Mouse (Mus musculus): ENCODE measurements around the gene Zfp503. TPM values are rescaled to one million over a fixed set of nuclear protein-coding genes. Genes with fewer than 3 reads are reported as not detected.

Gene Zfp503
- polyA plus RNA-seq, 1 experiment from 2014 or later = 46.5 TPM

DNA sequence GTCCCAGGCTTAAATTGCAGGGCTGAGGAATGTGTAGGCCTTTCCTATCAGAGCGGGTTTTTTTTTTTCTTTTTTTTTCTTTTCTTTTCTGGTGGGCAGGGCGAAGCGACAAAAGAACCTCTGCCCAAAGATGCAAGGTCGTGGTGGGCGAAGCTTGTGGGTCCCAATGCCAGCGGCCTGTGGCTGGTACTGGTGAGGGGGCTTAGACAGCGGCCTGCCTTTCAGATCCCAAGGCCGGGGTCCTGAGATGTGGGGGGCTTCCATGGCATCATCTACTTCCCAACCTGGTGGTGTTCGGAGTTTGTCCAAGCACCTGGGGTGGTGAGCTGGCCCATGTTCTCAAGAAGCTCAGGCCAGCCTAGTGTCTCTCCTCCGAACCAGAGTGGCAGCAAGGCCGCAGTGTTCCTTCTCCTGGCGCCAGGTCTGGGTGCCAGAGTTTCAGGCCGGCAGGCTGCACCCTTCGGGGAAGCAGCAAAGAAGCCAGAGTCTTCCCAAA is 7.3 kb downstream of the Zfp503 start:
- ChIA-PET CTCF (interaction anchor here (1.9 kb wide), 1 partner anchor 11 kb away, joined by 8 read pairs; no protein-coding TSS in a partner anchor), POLR2A (interaction anchor here (0.5 to 3.8 kb wide), 5 partner anchors 8 to 1439 kb away, joined by 3 to 28 read pairs (median 4); no protein-coding TSS in a partner anchor)
- DNase-seq (ENCODE audit: low read depth, low spot score) (no peak), ATAC-seq (no peak)
- no peak for TF ChIP-seq CTCF (IDR thresholded peaks at IDR 0.05)
- no peaks in the 10 kb centered on the region for H3K27me3 ChIP-seq
- in situ Hi-C loops (cut with MboI; ENCODE audit: low pct_unique_long_range_greater_than_20kb) = loop anchor here (5.0 to 10.0 kb wide), 4 partner anchors 463 to 903 kb away; no protein-coding TSS in a partner anchor

DNA sequence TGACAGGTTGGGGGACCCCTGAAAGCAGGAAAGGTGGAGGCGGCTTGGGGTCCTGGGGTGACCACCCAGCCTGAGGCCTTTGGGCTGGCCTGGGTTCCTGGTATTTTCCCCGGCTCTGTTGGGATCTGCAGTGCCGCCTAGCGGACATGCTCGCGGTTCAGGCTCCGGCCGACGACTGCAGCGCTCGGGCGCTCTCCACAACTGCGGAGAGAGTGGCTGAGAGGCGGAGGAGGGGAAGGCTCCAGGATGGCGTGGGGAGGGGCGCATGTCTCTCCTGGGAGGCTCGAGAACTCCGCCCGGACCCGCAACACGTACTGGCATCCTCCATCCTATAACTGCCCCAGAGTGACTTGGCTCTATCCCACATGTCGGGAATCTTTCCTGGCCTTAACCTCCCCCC is 7.9 kb downstream of the Zfp503 start:
- POLR2A ChIA-PET = interaction anchor here (0.5 to 3.8 kb wide), 4 partner anchors 9 to 1439 kb away, joined by 3 to 28 read pairs (median 4); no protein-coding TSS in a partner anchor
- no peak for TF ChIP-seq CTCF (IDR thresholded peaks at IDR 0.05)
- CTCF ChIA-PET = no interaction called here
- ATAC-seq (no peak), DNase-seq (ENCODE audit: low read depth, low spot score) (no peak)
- in situ Hi-C loops (cut with MboI; ENCODE audit: low pct_unique_long_range_greater_than_20kb) = loop anchor here (5.0 to 10.0 kb wide), 4 partner anchors 463 to 903 kb away; no protein-coding TSS in a partner anchor
- no peaks in the 10 kb centered on the region for H3K27me3 ChIP-seq

DNA sequence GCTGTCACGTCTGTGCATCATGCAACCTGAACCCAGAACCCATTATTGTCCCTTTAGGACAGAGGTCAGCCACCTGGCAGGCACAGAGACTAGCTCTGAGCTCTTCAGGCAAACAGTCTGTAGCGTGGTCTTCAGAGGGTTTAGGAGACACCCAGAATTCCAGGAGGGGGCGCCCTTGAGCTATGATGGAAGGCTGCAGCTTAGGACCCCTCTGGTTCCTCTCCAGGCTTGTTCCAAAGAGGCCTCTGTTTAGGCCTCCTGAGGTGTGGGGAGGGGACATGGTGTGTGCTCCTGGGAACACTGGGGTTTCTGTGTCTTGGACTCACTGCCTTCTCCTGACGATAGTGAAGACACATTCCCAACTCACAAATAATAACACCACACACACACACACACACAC is 20.4 kb downstream of the Zfp503 start:
- no peaks in the 10 kb centered on the region for H3K27me3 ChIP-seq
- DNase-seq (ENCODE audit: low read depth, low spot score) (no peak), ATAC-seq (no peak)
- CTCF ChIA-PET = interaction anchor here (1.2 to 1.6 kb wide), 2 partner anchors 11 to 17 kb away, joined by 3 to 4 read pairs; no protein-coding TSS in a partner anchor
- TF ChIP-seq CTCF (IDR thresholded peaks at IDR 0.05) = peak; percentile 68
- in situ Hi-C loops (cut with MboI; ENCODE audit: low pct_unique_long_range_greater_than_20kb) = no loop called here
- POLR2A ChIA-PET = no interaction called here

DNA sequence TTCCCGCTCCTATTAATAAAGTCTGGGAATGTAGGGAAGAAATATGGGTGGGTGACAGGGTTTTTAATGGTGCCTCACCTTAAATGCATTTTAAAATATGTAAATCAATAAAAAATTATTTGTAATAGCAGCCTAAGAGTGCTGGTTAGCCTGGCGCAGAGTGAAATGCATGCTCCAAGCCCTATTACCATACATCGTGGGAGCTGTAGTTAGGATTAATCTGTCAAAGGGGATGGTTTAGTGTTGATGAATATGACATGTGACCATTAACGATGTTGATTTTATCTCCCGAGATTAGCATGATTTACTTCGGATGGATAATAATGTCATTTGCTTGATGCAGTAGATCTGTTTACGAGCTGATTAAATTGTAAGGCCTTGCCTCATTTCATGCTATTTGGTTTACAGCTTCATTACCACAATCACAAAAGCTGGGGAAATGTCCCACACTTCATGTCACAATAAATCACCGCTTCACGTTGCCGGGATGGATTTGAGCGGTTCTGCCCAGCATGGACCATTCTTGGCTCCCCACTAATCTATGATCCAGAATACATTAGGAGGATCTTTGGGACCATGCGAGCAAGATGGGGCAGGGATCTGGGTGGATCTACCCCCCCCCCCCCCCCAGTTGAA is 21.9 kb downstream of the Zfp503 start:
- no peak for DNase-seq (ENCODE audit: low read depth, low spot score)
- no peak for TF ChIP-seq CTCF (IDR thresholded peaks at IDR 0.05)
- ChIA-PET CTCF (interaction anchor here (1.3 kb wide), 1 partner anchor 612 kb away, joined by 3 read pairs; no protein-coding TSS in a partner anchor), POLR2A (interaction anchor here (1.1 kb wide), 1 partner anchor 25 kb away, joined by 3 read pairs; no protein-coding TSS in a partner anchor)
- in situ Hi-C loops (cut with MboI; ENCODE audit: low pct_unique_long_range_greater_than_20kb) = no loop called here
- H3K27me3 ChIP-seq = no peaks in the 10 kb centered on the region
- no peak for ATAC-seq

DNA sequence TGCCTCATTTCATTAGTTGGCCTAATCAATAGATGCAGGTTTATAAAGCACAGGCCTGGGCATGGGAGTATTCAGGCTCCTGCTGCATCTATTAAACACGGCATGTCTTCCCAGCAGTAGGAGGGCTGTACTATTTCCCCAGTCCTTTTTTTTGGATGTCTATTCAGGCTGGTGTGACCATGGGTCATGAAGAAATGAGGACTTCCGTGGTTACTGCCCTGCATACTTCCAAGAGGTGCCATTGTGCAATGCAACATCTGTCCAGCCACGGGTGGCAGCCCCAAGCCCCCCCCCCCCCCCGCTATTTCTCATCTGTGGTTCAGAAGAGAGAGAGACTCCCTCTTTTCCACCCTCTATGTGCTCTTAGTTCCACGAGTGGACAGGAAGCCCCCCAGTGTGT is 23.1 kb downstream of the Zfp503 start:
- POLR2A ChIA-PET = no interaction called here
- no peaks in the 10 kb centered on the region for H3K27me3 ChIP-seq
- ATAC-seq (no peak), DNase-seq (ENCODE audit: low read depth, low spot score) (no peak)
- no peak for TF ChIP-seq CTCF (IDR thresholded peaks at IDR 0.05)
- CTCF ChIA-PET = no interaction called here
- in situ Hi-C loops (cut with MboI; ENCODE audit: low pct_unique_long_range_greater_than_20kb) = no loop called here

DNA sequence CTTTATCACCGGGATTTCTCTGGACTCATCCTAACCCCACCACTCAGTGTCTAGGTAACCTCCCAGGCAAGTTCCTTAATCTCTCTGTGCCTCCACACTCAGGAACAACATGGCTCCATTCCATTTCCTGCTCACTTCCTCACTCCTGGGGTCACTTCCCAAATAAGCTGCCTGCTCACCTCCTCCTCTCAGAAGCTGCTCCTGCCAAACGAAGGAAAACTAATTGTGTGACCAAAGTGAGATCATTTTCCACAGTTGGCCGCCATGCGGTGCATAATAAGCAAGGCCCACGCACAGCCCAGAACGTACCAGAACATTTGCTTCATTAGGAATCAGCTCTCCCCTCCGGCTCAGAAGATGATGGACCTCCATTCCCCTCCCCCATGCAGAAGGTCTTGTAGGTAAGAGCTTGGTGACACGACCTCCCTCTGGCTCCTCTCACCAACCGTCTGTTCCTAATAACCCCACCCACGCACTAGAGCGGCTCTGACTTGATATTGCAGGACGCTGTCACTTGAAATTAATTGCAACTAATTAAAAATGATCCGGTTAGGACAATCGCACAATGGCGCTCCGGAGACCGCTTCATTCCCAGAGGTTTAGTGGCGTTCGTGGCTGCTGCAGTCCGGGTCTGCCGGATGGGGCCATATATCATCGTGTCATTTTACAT is 26.9 kb downstream of the Zfp503 start:
- TF ChIP-seq CTCF (IDR thresholded peaks at IDR 0.05) = no peak
- no peak for DNase-seq (ENCODE audit: low read depth, low spot score)
- in situ Hi-C loops (cut with MboI; ENCODE audit: low pct_unique_long_range_greater_than_20kb) = no loop called here
- ChIA-PET POLR2A (interaction anchor here (1.5 kb wide), 1 partner anchor 10 kb away, joined by 3 read pairs; no protein-coding TSS in a partner anchor), CTCF (no interaction called here)
- no peak for ATAC-seq
- no peaks in the 10 kb centered on the region for H3K27me3 ChIP-seq

DNA sequence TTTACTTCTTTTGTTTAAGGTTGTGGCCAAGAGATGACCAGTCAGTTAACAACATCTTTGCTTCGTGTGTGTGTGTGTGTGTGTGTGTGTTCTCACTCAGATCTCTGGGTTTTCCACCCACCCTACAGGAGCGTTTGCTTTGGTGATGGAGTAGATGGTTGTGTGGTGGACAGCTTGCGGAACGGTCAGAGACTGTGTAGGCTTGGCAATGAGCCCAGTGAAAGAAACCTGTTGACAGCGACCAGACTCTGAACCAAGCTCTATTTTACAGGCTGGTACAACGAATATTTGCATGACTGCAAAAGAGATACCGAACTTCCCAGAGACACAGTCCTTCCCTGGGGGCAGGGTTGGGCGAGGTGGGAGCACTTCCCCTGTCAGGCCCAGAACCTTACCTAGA is 30.2 kb downstream of the Zfp503 start:
- CTCF ChIA-PET = no interaction called here
- in situ Hi-C loops (cut with MboI; ENCODE audit: low pct_unique_long_range_greater_than_20kb) = no loop called here
- POLR2A ChIA-PET = no interaction called here
- no peak for TF ChIP-seq CTCF (IDR thresholded peaks at IDR 0.05)
- no peak for ATAC-seq
- DNase-seq (ENCODE audit: low read depth, low spot score) = no peak
- H3K27me3 ChIP-seq = no peaks in the 10 kb centered on the region

DNA sequence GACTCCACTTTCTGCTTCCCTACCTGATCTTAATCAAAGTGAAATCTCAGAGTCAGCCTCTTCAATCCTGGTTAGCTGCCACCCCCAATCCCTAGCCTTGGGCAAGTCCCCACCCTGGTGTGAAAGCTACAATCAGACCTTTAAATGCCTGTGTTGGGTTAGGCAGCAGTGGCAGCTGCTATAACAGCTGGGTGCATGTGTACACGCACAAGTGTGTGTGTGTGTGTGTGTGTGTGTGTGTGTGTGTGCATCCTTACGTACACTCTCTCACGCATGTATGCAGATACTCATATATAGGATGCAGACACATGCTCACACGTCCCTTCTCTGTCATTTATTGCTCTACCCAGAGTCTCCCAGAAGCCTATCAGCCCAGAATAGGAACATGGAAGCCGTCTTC is 30.8 kb downstream of the Zfp503 start:
- no peak for TF ChIP-seq CTCF (IDR thresholded peaks at IDR 0.05)
- DNase-seq (ENCODE audit: low read depth, low spot score) (no peak), ATAC-seq (no peak)
- ChIA-PET POLR2A (no interaction called here), CTCF (no interaction called here)
- in situ Hi-C loops (cut with MboI; ENCODE audit: low pct_unique_long_range_greater_than_20kb) = no loop called here
- H3K27me3 ChIP-seq = no peaks in the 10 kb centered on the region

DNA sequence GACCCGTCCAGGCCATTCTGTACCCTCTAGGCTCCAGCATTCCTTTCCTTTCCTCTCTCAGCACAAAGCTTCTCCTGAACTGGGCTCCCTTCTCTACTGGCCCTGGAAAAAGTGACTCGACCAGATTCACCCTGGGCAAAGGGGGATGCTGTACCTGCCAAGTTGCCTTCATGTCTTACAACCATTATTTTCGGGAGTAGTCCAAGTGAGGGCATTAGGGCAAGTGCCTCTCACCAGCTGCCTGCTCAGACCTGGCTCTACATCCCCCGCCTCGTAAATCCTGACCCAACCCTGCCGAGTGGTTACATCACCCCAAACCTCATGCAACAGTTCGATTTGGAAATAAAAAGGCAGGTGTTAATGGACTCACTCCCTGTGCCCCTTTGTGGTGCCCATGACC is 36.9 kb downstream of the Zfp503 start:
- H3K27me3 ChIP-seq = no peaks in the 10 kb centered on the region
- CTCF ChIA-PET = no interaction called here
- ATAC-seq (no peak), DNase-seq (ENCODE audit: low read depth, low spot score) (no peak)
- TF ChIP-seq CTCF (IDR thresholded peaks at IDR 0.05) = no peak
- in situ Hi-C loops (cut with MboI; ENCODE audit: low pct_unique_long_range_greater_than_20kb) = no loop called here
- POLR2A ChIA-PET = interaction anchor here (1.5 kb wide), 1 partner anchor 11 kb away, joined by 3 read pairs; no protein-coding TSS in a partner anchor

DNA sequence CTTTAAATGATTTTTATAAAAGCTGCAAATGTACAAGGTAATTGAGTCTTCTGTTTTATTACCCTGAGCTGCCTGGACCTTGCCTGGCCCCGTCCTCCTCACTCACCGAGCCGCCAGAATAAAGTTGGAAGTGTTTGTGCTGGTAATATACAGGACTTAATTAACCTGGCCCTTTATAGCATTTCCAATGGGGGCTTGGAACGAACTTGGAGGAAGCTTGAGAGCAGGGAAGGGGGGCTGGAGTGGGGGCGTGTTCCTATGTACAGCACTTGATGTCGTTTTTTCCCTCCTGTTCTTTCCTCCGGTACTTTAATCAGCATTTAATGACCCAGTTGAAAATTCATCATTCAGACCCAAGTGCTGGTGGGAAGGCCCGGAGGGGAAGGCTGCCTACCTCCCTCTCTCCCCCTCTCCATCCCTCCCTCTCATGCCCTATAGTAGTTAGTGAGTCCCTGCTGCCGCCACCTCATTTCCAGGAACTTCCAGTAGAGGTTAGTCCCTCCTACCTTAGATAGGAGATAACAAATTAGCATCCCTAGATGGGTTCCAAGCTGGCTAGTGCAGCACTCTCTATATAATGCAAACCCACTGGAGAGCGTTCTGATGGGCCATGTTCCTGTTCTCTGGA is 37.4 kb downstream of the Zfp503 start:
- no peaks in the 10 kb centered on the region for H3K27me3 ChIP-seq
- DNase-seq (ENCODE audit: low read depth, low spot score) = no peak

More for the DNA sequence above, 37.4 kb downstream of the Zfp503 start:
- TF ChIP-seq CTCF (IDR thresholded peaks at IDR 0.05) = no peak
- in situ Hi-C loops (cut with MboI; ENCODE audit: low pct_unique_long_range_greater_than_20kb) = no loop called here
- no peak for ATAC-seq
- POLR2A ChIA-PET = interaction anchor here (1.5 kb wide), 1 partner anchor 11 kb away, joined by 3 read pairs; no protein-coding TSS in a partner anchor
- CTCF ChIA-PET = interaction anchor here (1.5 kb wide), 1 partner anchor 16 kb away, joined by 3 read pairs; no protein-coding TSS in a partner anchor
